Mouse (Mus musculus) stomach, embryonic 16.5 days (tissue): ENCODE data around the gene Fam180a. TPM values are rescaled to one million over a fixed set of nuclear protein-coding genes. Genes with fewer than 3 reads are reported as not detected.
A peak's percentile ranks its signal among the peaks of the same experiment; 100 is the strongest.
"Not testable (repeated sequence)": the region's sequence is repeated elsewhere in the genome, so short reads cannot be mapped to it uniquely, and the experiment has no call there.

Source experiments
- ATAC-seq: fragments of 200-750 bp; cut with Nextera tagmentation; 2 replicates; pipeline ENCODE4 v1.8.0; 2017; ENCODE audit warnings: moderate number of reproducible peaks, moderate TSS enrichment; ENCODE audit not compliant: insufficient read depth, low FRiP score
- H3K27ac ChIP-seq: fragments of 300-500 bp; sonication (generic); 2 replicates; pipeline ENCODE4 v1.5.1; 2014; ENCODE audit warnings: low read length
- H3K27me3 ChIP-seq: fragments of 300-500 bp; sonication (generic); 2 replicates; pipeline ENCODE4 v1.6.1; 2014; ENCODE audit warnings: low read length, control low read depth, mixed read lengths; ENCODE audit not compliant: control insufficient read depth, insufficient read depth
- H3K36me3 ChIP-seq: fragments of 300-500 bp; sonication (generic); 2 replicates; pipeline ENCODE4 v1.6.1; 2014; ENCODE audit warnings: low read length; ENCODE audit not compliant: control insufficient read depth, insufficient read depth
- H3K4me1 ChIP-seq: fragments of 300-500 bp; sonication (generic); 2 replicates; pipeline ENCODE4 v1.6.1; 2014; ENCODE audit warnings: low read length, control low read depth, mixed read lengths; ENCODE audit not compliant: control insufficient read depth, insufficient read depth
- H3K4me2 ChIP-seq: fragments of 300-500 bp; sonication (generic); 2 replicates; pipeline ENCODE4 v1.6.1; 2014; ENCODE audit warnings: low read depth, low read length, mixed read lengths
- H3K4me3 ChIP-seq: fragments of 300-500 bp; sonication (generic); replicated peaks from 2 replicates; pipeline ENCODE4 v1.5.1; 2014; ENCODE audit warnings: mild to moderate bottlenecking, low read length
- H3K9ac ChIP-seq: fragments of 300-500 bp; sonication (generic); 2 replicates; pipeline ENCODE4 v1.6.1; 2014; ENCODE audit warnings: low read length
- H3K9me3 ChIP-seq: fragments of 300-500 bp; sonication (generic); replicated peaks from 2 replicates; pipeline ENCODE4 v1.6.1; 2016; ENCODE audit warnings: low read length, control low read depth; ENCODE audit not compliant: control insufficient read depth
- WGBS: fragments of 180-500 bp; shearing (Covaris S2); extraction: QIAGEN DNeasy Blood & Tissue Kit; methylation state at CpG from one replicate; pipeline ENCODE4 v1.1.7; 2014; 5-methylcytosine and 5-hydroxymethylcytosine counted together
- polyA plus RNA-seq: library from polyadenylated mRNA; unstranded; fragments of >200 nt; fragmentation: Nextera tagmentation; extraction: Ambion mirVana; gene quantifications from 2 replicates; pipeline ENCODE4 v1.2.1, GENCODE M21; 2015

Fam180a gene
- 1.8 and 1.9 TPM in 2 replicates for polyA plus RNA-seq

DNA sequence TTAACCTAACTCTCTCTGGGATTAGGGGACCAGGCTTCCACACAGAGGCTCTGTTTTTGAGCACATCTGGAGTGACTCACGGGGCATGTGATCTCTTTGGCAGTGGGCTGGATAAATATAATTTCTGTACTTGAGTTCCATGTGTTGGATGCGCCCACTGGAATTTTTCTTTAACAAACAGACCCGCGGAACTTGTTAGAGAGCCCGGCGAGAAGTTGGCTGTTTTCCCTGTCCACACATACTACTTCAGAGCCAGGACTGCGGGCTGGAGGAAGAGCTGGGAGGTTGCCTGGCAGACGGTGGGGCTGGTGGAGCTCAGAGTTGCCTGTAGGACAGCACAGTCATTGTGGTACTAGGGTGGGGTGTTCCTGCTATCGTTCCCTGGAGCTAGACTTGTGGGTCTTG, at the start of gene Fam180a:
TSS of gene Fam180a (minus strand) at position 31 of the 405 bp plus-strand sequence.
- H3K4me2 ChIP-seq: no peak within 1 kb of the TSS
- WGBS: 35% methylated on average over 9 of the region's 9 CpGs

DNA sequence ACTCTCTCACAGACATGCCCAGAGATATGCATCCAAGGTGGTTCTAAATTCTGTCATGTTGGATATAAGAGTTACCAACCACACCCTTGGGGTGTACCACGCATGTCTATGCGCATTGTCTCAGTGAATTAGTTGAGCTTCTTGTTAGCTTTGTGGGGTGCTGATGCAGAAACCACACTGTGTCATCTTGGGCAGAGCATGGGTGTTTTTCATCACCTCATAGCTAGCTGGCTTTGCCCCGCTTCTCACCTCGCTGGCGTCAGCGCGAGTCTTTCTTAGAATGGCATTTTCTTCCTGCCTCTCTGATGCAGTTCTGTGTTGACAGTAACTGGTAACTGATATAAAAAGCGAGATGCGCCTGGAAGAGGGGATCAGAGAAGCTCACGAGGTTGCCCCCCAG, 48.1 kb upstream of the Fam180a start:
- no peak for ATAC-seq

More for the DNA sequence above, at the start of gene Fam180a:
- Histone ChIP-seq H3K36me3 (no peaks in the 10 kb centered on the region), H3K9ac (no peak within 1 kb of the TSS), H3K27me3 (no peaks in the 10 kb centered on the region), H3K4me1 (no peaks in the 10 kb centered on the region), H3K9me3 (no peaks in the 10 kb centered on the region), H3K4me3 (no peak within 1 kb of the TSS), H3K27ac (peak within 1 kb of the TSS; percentile 9; the same call in 1 of the 2 replicates)
- peak; percentile 60; the same call in 1 of the 2 replicates for ATAC-seq

DNA sequence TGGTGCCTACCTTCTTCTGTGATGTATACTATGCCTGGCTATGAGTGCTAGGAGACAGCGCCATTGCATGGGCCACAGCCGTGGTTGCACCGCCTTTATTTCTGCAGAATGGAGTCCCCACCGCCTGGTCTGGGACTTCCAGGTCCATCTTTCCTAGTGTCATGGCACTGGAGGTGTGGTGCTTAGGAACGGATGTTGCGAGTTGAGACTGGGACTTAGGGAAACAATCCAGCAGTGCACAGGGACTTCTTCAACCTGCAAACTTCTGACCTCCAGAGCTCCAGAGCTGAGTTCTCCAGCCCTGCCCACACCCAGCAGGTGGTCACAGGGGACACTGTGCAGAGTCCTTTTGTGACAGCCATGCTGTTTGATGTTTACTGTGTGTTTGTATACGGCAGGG, 44.4 kb upstream of the Fam180a start:
- Histone ChIP-seq H3K4me2 (no peak overlapping the region), H3K27ac (no peak overlapping the region), H3K4me1 (no peaks in the 10 kb centered on the region), H3K36me3 (no peaks in the 10 kb centered on the region), H3K9me3 (no peaks in the 10 kb centered on the region), H3K27me3 (no peaks in the 10 kb centered on the region), H3K9ac (no peak overlapping the region), H3K4me3 (no peak overlapping the region)
- WGBS: 92% methylated on average over 7 of the region's 7 CpGs
- ATAC-seq: no peak

More for the DNA sequence above, 48.1 kb upstream of the Fam180a start:
- H3K27me3 ChIP-seq: no peaks in the 10 kb centered on the region
- H3K9me3 ChIP-seq: no peaks in the 10 kb centered on the region
- H3K4me2 ChIP-seq: no peak overlapping the region
- H3K27ac ChIP-seq: no peak overlapping the region
- no peaks in the 10 kb centered on the region for H3K36me3 ChIP-seq
- no peaks in the 10 kb centered on the region for H3K4me1 ChIP-seq
- no peak overlapping the region for H3K9ac ChIP-seq
- WGBS: 89% methylated on average over 10 of the region's 10 CpGs
- H3K4me3 ChIP-seq: no peak overlapping the region

DNA sequence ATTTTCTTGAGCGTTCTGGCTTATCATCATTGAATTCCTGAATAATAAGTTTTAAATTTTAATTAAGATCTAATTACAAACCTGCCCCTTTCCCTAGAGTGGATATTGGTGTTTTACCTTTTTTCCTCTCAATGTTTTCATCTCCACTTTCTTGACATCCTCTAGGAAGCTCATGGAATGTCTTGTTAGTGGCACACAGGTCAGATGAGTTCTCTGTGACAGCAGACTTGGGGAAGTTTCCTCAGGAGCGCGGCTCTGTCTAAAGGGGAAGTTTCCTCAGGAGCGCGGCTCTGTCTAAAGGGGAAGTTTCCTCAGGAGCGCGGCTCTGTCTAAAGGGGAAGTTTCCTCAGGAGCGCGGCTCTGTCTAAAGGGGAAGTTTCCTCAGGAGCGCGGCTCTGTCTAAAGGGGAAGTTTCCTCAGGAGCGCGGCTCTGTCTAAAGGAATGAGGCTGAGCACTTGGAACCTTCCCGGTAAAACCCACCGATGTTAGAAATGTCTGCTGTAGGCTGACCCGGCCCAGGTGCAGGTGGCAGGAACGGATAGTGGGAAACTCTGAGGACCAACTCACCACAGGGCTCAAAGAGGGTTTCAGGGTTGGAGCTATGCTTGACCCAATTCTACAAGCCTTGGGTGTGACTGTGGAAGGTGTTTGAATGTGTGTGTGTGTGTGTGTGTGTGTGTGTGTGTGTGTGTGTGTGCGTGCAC, 43.8 kb upstream of the Fam180a start:
- H3K4me1 ChIP-seq, H3K4me3 ChIP-seq, ATAC-seq, H3K36me3 ChIP-seq, H3K9ac ChIP-seq, H3K4me2 ChIP-seq, H3K9me3 ChIP-seq, H3K27ac ChIP-seq, H3K27me3 ChIP-seq: not testable (repeated sequence)
- WGBS: 85% methylated on average over 14 of the region's 18 CpGs

DNA sequence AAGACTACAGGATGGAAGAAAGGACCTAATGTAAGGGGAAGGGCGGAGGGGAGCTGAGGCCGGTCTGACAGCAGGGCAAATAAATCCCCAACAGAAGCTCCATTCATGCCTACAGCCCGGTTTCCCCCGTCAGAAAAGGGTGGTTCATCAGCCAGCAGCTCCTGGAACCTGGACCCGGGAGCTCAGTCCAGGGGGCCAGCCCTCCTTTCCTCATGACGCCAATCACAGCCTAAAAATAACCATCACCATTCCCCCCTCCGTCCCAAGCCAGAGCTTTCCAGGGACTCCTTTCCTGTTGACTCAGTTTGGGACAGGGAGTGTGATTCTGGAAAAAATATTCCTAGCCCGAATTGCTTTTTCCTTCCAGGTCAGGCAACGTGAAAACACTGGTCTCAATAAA, 36.7 kb upstream of the Fam180a start:
- no peak overlapping the region for H3K9ac ChIP-seq
- no peak overlapping the region for H3K27ac ChIP-seq
- 56% methylated on average over 9 of the region's 9 CpGs for WGBS
- no peak overlapping the region for H3K4me2 ChIP-seq
- H3K4me1 ChIP-seq: no peaks in the 10 kb centered on the region
- H3K27me3 ChIP-seq: no peaks in the 10 kb centered on the region
- ATAC-seq: no peak
- H3K36me3 ChIP-seq: no peaks in the 10 kb centered on the region
- H3K9me3 ChIP-seq: no peaks in the 10 kb centered on the region
- no peak overlapping the region for H3K4me3 ChIP-seq

DNA sequence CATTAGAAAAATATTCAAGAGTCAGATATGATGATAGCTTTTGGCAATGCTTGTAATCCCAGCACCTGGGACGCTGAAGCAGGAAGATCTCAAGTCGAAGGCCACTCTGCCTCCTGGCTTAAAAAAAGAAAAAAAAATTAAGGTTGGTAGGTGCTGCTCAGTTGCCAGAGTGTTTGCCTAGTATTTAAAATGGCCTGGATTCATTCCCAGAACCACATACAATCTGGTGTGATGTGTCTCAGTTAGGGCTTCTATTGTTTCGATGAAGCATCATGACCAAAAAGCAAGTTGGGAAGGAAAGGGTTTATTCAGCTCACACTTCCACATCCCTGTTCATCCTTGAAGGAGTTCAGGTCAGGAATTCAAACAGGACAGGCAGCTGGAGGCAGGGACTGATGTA, 29.4 kb upstream of the Fam180a start:
- WGBS: 89% methylated on average over 3 of the region's 3 CpGs
- no peak for ATAC-seq
- Histone ChIP-seq H3K4me1 (peaks cover 10% of the 10 kb centered on the region; the same call in 1 of the 2 replicates), H3K27me3 (no peaks in the 10 kb centered on the region), H3K27ac (no peak overlapping the region), H3K4me3 (no peak overlapping the region), H3K9me3 (no peaks in the 10 kb centered on the region), H3K36me3 (no peaks in the 10 kb centered on the region), H3K4me2 (no peak overlapping the region), H3K9ac (no peak overlapping the region)

DNA sequence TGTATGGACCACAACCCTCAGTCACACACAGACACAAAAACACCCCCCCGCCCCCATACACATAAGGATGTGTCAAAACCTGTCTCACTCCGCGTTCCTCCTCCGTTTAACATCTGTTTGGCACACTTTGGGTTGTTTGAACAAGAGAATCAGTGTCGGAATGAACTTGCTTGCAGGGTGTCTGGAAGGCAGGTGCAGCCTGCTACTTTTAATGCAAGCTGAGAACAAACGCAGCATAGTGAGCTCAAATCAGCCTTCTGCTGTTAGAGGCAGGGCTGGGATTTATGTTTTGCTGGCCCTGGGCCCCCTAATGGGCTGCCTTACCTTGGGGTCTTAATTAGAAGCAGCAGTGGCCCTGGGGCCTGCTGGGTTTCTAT, 28.7 kb upstream of the Fam180a start:
- H3K9me3 ChIP-seq: no peaks in the 10 kb centered on the region
- peaks cover 10% of the 10 kb centered on the region; the same call in 1 of the 2 replicates for H3K4me1 ChIP-seq
- no peak overlapping the region for H3K9ac ChIP-seq
- no peak for ATAC-seq
- H3K4me3 ChIP-seq: no peak overlapping the region
- H3K4me2 ChIP-seq: no peak overlapping the region
- no peaks in the 10 kb centered on the region for H3K36me3 ChIP-seq
- no peaks in the 10 kb centered on the region for H3K27me3 ChIP-seq
- no peak overlapping the region for H3K27ac ChIP-seq
- WGBS: 21% methylated on average over 6 of the region's 6 CpGs

DNA sequence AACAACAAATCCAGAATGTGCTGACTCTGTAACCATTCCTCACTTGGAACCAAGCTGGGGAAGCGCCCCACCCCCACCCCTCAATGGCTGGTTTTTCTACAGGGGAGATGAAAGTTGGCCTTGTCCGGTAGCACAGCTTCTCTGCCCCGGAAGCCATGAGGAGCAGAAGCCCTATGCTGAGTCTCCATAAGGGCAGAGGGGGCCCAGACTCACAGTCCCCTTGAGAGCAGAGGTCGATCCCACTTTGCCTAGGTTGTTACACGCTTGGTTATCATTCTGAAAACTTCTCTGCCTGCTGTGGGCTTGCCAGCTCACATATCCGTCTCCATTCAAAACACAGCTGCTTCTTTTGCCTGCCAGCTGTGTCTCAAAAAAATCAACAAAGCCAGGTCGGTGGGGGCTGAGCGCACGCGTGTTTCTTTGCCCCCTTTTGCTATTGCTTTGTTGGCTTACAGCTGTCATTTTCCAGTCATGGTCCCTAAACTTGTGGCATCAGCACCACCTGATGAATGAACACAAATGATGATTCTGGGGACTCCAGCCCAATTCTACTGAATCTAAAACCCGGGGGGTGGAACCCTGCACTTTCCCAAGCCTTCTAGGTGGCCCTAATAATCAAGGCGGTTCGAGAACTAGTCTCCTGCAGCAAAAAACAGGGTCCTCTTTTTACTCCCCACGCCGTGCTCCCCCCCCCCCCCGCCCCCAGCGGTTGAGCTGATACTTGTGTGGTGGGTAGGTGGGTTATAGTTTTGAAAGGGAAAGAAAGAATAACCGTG, 28.1 kb upstream of the Fam180a start:
- Histone ChIP-seq H3K4me2 (peak overlapping the region; percentile 17; the same call in 1 of the 2 replicates), H3K36me3 (no peaks in the 10 kb centered on the region), H3K27ac (no peak overlapping the region), H3K27me3 (no peaks in the 10 kb centered on the region), H3K4me1 (peaks cover 10% of the 10 kb centered on the region; the same call in 1 of the 2 replicates), H3K9me3 (no peaks in the 10 kb centered on the region), H3K9ac (no peak overlapping the region), H3K4me3 (no peak overlapping the region)
- WGBS: 22% methylated on average over 15 of the region's 18 CpGs
- ATAC-seq: no peak

DNA sequence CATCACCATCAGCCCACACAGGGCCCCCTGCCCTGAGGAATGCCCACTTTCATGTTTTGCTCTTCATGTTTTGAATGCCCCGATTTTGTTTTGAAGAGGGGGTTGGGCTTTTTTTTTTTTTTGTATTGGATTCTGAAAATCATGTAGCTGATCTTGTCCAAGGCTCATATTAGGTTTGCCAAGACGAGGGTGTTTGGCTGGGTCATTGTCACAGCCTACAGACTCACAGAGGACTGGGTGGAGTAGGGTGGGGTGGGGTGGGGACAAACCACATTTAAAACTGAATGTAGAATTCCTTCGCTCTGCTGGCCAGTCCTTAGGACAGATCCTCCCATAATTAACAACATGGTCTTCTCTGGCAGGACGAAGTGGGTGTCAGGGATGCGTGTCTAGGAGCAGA, 27.5 kb upstream of the Fam180a start:
- no peak for ATAC-seq
- H3K27me3 ChIP-seq: no peaks in the 10 kb centered on the region
- WGBS: 65% methylated on average over 5 of the region's 5 CpGs
- H3K9ac ChIP-seq: no peak overlapping the region
- no peaks in the 10 kb centered on the region for H3K9me3 ChIP-seq
- H3K27ac ChIP-seq: no peak overlapping the region
- peaks cover 10% of the 10 kb centered on the region; the same call in 1 of the 2 replicates for H3K4me1 ChIP-seq
- H3K4me2 ChIP-seq: no peak overlapping the region
- H3K36me3 ChIP-seq: no peaks in the 10 kb centered on the region
- no peak overlapping the region for H3K4me3 ChIP-seq
